Mouse (Mus musculus) 3T3-L1 (cell line): ENCODE measurements around the gene Maoa.
A peak's percentile ranks its signal among the peaks of the same experiment; 100 is the strongest.

ENCODE experiments used
- DNase-seq: peaks from one replicate; pipeline ENCODE4 v3.0.0-alpha.2; 2015; ENCODE audit warnings: low read depth, low spot score

Maoa gene

DNA sequence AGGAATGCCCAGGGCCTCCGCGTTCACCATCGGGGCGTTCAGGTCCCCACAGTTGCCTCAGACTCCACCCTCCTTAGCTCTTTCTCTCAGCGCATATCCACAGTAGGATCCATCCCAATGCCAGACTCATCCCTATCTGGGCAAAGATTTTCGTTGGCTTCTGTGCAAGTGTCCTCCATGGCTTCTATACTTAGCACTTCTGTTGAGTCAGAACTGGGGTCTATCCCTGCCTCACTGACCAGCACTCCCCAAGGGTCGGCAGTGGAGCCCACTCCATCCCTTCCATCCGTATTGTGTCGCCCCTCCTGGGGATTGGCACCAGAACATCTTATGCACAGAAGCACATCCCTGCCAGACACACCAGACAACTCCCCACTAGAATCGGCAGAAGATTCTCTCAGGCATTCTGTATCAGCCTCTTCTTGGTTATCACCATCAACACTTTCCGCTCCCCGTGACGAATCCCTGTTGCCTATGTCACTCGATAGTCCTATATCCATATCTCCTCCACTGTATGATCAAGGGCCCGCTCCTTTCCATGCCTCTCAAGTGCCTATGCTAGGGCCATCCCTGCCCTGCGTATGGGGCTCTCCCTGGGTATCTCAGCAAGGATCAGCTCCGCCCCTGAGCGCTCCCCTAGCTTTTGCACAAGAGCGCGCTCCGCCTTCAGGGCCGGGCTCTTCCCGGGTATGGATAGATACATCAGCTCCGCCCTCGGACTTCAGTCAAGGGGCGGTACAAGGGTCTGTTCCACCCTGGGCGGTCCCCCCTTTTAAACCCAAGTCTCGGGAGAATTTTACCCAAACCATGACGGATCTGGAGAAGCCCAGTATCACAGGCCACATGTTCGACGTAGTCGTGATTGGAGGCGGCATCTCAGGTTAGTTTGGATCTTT lies at the start of gene Maoa:
TSS of gene Maoa (plus strand) at position 665 of the 896 bp plus-strand sequence.
- peak; percentile 94 for DNase-seq

DNA sequence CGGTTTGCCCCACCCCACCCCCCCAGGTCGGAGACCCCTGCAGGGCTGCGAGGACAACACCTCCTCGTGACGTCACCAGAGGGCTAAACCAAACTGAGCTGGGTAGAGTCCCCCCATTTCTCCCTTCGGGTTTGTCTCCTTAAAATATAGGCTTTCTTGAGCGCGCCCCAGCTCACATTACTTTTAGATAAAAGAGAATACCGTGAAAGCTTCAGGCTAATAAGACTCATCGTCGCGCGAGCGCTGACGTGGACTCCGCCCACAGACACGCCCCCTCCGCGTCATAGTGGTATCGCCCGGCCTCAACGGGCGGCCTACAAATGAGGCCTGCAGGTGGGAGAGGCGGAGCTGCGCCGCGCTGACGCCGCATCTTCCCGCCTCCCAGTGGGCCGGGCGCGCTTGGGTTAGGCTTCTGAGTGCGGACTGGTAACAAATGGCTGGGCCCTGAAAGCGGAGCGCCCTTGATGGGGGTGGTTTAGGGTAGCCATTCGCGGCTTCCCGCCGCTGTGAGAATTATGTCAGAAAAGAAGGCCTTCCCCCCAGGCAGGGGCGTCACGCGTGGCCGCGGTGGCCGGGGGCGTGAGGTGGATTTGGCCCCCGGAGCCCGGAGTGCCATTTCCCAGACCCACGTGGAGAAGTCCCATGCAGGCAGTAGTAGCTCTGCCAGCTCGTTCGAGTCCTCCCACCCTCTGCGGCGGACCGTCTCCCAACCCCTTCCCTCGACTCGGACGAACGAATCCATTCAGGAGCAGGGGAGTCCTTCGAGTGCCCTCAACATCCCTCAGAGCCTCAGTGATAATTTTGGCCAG lies 1.1 kb upstream of the Maoa start:
- DNase-seq, result peak; percentile 86

DNA sequence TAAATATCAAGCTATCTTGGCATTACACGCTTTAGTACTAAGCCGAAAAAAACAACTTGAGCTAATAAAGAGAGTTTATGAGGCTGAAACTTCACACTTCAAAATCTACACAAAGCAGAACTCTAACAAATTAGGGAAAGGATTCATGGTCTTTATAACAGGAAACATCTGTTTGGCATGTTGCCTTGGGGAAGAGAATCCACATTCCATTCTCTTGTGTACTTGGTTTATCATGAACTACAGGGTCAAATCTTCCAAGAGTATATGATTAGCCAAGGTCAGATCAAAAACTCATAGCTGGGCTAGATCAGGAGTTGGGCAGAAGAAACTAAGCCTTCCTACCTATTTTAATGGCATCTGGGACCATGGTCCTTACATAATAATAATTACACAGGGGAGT lies 37.0 kb downstream of the Maoa start:
- DNase-seq, result peak; percentile 86

DNA sequence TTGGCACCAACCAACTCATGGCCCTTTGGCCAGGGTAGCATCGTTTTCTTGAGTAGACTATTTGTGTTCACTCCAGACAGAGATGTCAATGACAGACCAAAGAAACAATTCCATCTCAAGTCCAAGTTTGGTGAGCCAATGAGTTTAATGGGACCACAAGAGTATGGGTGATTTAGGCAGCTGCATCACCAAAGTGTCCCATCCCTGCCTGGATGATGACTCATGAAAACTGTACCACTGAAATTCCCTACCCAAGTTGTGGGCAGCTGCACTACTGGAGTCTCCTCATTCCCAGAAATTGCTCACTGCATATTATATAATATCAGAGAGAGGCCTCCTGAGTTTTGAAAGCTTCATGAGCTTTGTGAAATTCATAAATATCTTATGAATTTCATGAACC lies 86.6 kb downstream of the Maoa start:
- DNase-seq, result no peak

DNA sequence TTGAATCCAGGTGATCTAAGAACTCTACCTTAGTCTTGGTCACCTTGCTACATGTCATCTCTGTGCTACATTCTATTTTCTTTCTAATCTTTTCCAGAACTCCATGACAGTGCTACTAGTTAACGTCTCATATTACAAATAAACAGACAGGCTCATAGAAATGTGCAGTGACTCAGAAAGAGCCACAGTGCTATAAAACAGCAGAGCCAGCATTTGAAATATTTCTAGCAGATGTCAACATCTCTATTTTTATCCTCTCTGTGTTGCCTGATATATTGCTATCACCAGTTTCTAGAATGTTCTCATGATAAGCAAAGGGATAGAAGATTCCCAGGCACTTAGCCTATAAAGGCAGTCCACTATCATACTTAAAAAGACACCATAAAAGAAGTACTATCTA lies 94.5 kb downstream of the Maoa start:
- DNase-seq, result peak; percentile 87
